Mouse (Mus musculus) heart, adult 8-10 months (tissue): ENCODE results near the gene Lingo2. TPM values are rescaled to one million over a fixed set of nuclear protein-coding genes. Genes with fewer than 3 reads are reported as not detected.
"Not testable (repeated sequence)": the region's sequence is repeated elsewhere in the genome, so short reads cannot be mapped to it uniquely, and the experiment has no call there.

Source experiments
- DNase-seq: peaks from one replicate; pipeline ENCODE4 v3.0.0; 2022; ENCODE audit warnings: low spot score
- total RNA-seq, 4 experiments: library from RNA; stranded (reverse); gene quantifications; 2 replicates each; pipeline ENCODE4 v1.2.4; 2022

Lingo2 gene
- total RNA-seq, 4 experiments from 2014 or later: not detected

- DNase-seq: no peak
Measured at GRCm38 (mm10) chr4:36081095-36081852, 870.3 kb downstream of the Lingo2 start.

GRCm38 (mm10) chr4:36078910-36079525, 872.5 kb downstream of the Lingo2 start:
- DNase-seq: no peak

GRCm38 (mm10) chr4:36064701-36065100, 886.8 kb downstream of the Lingo2 start:
- DNase-seq: not testable (repeated sequence)

GRCm38 (mm10) chr4:36052791-36053376, 898.7 kb downstream of the Lingo2 start:
- DNase-seq: no peak

GRCm38 (mm10) chr4:36040361-36040760, 911.2 kb downstream of the Lingo2 start:
- DNase-seq: no peak

GRCm38 (mm10) chr4:36038742-36039141, 912.8 kb downstream of the Lingo2 start:
- DNase-seq: no peak

GRCm38 (mm10) chr4:36032039-36032438, 919.5 kb downstream of the Lingo2 start:
- no peak for DNase-seq

GRCm38 (mm10) chr4:36014181-36014580, 937.4 kb downstream of the Lingo2 start:
- no peak for DNase-seq

GRCm38 (mm10) chr4:35992005-35992763, 959.4 kb downstream of the Lingo2 start:
- no peak for DNase-seq

GRCm38 (mm10) chr4:35986012-35986411, 965.5 kb downstream of the Lingo2 start:
- no peak for DNase-seq

GRCm38 (mm10) chr4:35963532-35963931, 988.0 kb downstream of the Lingo2 start:
- no peak for DNase-seq

GRCm38 (mm10) chr4:35951894-35952293, 999.7 kb downstream of the Lingo2 start:
- no peak for DNase-seq

GRCm38 (mm10) chr4:35951251-35951650, 1000.3 kb downstream of the Lingo2 start:
- DNase-seq: no peak

- no peak for DNase-seq
Measured at GRCm38 (mm10) chr4:35934056-35934661, 1017.4 kb downstream of the Lingo2 start.

GRCm38 (mm10) chr4:35927722-35928121, 1023.8 kb downstream of the Lingo2 start:
- no peak for DNase-seq

GRCm38 (mm10) chr4:35917453-35917852, 1034.1 kb downstream of the Lingo2 start:
- no peak for DNase-seq

- no peak for DNase-seq
Measured at GRCm38 (mm10) chr4:35897769-35898564, 1053.6 kb downstream of the Lingo2 start.

GRCm38 (mm10) chr4:35885591-35886542, 1065.7 kb downstream of the Lingo2 start:
- no peak for DNase-seq

- DNase-seq: no peak
Measured at GRCm38 (mm10) chr4:35884946-35885460, 1066.5 kb downstream of the Lingo2 start.
